Mouse (Mus musculus): ENCODE results near the gene Vwa3b. TPM values are rescaled to one million over a fixed set of nuclear protein-coding genes. Genes with fewer than 3 reads are reported as not detected.
"Not testable (repeated sequence)": the region's sequence is repeated elsewhere in the genome, so short reads cannot be mapped to it uniquely, and the experiment has no call there.

Gene Vwa3b
- polyA plus RNA-seq, 1 experiment from 2014 or later = 0.39 TPM

DNA sequence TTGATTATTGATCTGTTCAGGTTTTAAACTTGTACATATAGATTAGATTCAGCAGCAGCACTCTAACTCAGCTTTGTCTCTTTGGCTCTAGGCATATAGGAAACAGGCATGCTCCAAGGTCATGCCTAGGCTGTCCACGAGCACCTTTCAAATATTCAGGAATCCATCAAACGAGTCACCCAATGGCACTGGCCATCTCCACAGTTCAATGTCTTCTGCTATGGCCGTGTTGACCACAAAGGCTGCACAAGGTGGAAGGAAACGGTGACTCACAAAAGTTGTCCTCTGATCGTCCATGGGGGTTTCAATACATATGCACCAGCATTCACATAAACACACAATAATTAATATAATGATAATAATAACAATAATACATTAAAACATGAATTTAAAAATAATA, 21.4 kb upstream of the Vwa3b start:
- Histone ChIP-seq H3K9ac (replicated peaks; ENCODE audit: low read depth, low read length) (no peak overlapping the region), H3K27me3 (ENCODE audit: control insufficient read depth, insufficient read depth, low read length) (no peaks in the 10 kb centered on the region), H3K9me3 (ENCODE audit: control insufficient read depth, low read length) (no peaks in the 10 kb centered on the region), H3K27ac (ENCODE audit: low read depth, low read length) (no peak overlapping the region), H3K4me2 (ENCODE audit: low read depth, low read length) (no peak overlapping the region), H3K36me3 (ENCODE audit: control insufficient read depth, insufficient read depth, low read length) (no peaks in the 10 kb centered on the region), H3K4me1 (ENCODE audit: control insufficient read depth, insufficient read depth, low read length) (no peaks in the 10 kb centered on the region), H3K4me3 (ENCODE audit: low read depth, low read length) (no peak overlapping the region)
- no peak for ATAC-seq (ENCODE audit: low read depth)
- WGBS = 95% methylated on average over 5 of the region's 5 CpGs

DNA sequence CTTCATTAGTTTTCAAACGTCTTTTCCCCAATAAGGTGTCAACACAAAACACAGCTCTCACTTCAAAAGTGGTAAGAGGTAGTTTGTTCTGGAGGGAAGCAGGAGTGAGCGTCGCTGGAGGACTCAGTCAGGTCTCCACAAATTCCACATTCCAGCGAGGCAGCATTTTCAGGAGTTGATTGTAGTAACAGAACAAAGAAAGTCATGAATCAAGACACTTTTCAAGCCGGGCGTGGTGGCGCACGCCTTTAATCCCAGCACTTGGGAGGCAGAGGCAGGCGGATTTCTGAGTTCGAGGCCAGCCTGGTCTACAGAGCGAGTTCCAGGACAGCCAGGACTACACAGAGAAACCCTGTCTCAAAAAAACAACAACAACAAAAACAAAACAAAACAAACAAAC, 19.9 kb upstream of the Vwa3b start:
- not testable (repeated sequence) for H3K9ac ChIP-seq (replicated peaks; ENCODE audit: low read depth, low read length); H3K9me3 ChIP-seq (ENCODE audit: control insufficient read depth, low read length); ATAC-seq (ENCODE audit: low read depth); H3K27ac ChIP-seq (ENCODE audit: low read depth, low read length); H3K36me3 ChIP-seq (ENCODE audit: control insufficient read depth, insufficient read depth, low read length); H3K4me1 ChIP-seq (ENCODE audit: control insufficient read depth, insufficient read depth, low read length); H3K4me3 ChIP-seq (ENCODE audit: low read depth, low read length); H3K4me2 ChIP-seq (ENCODE audit: low read depth, low read length); H3K27me3 ChIP-seq (ENCODE audit: control insufficient read depth, insufficient read depth, low read length)
- 81% methylated on average over 11 of the region's 11 CpGs for WGBS

DNA sequence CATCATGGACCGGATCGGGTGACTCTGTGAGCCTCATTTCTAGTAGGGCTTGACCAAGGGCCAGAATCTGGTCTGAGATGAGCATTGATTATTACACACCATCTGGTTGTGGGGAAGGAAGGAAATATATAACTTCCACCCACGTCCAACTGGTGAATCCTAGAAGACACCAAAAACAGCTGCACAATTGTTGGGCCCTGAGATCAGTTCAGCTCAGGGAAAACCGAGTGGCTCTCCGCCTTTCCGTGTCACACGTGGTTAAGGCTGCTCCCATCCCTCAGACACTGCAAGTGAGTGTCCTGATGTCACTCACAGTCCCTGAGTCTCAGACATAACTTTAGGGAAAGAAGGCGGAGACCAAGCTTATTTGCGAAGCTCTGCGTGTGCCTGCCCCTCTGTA, 16.5 kb upstream of the Vwa3b start:
- WGBS = 86% methylated on average over 10 of the region's 10 CpGs

DNA sequence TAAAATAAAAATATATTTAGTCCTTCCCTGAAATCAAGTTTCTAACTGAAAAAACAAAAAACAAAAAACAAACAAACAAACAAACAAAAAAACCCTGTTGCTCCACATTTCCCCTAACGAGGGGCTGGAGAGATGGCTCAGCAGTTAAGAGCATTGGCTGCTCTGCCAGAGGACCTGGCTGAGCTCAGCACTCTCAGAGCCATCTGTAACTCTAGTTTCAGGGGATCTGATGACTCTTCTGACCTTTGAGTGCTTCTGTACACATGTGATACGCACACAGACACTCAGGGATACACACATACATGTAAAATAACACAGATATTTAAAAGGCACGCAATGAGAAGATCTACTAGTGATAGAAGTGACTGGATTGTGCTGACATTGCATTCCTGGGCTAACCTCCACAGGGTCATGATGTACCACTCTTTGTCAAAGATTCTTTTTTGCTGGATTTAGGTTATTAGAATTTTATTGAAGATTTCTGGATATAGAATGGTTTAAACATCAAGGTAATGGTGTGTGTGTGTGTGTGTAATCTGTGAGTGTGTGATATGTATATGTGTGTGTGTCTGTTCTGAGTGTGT, 14.7 kb upstream of the Vwa3b start:
- H3K4me3 ChIP-seq (ENCODE audit: low read depth, low read length) = no peak overlapping the region
- no peak for ATAC-seq (ENCODE audit: low read depth)
- H3K27ac ChIP-seq (ENCODE audit: low read depth, low read length) = no peak overlapping the region
- H3K27me3 ChIP-seq (ENCODE audit: control insufficient read depth, insufficient read depth, low read length) = no peaks in the 10 kb centered on the region
- 74% methylated on average over 3 of the region's 3 CpGs for WGBS
- H3K4me1 ChIP-seq (ENCODE audit: control insufficient read depth, insufficient read depth, low read length) = no peaks in the 10 kb centered on the region
- H3K9ac ChIP-seq (replicated peaks; ENCODE audit: low read depth, low read length) = no peak overlapping the region
- no peak overlapping the region for H3K4me2 ChIP-seq (ENCODE audit: low read depth, low read length)
- H3K9me3 ChIP-seq (ENCODE audit: control insufficient read depth, low read length) = no peaks in the 10 kb centered on the region
- no peaks in the 10 kb centered on the region for H3K36me3 ChIP-seq (ENCODE audit: control insufficient read depth, insufficient read depth, low read length)

More for the DNA sequence above, 16.5 kb upstream of the Vwa3b start:
- no peak for ATAC-seq (ENCODE audit: low read depth)
- Histone ChIP-seq H3K4me2 (ENCODE audit: low read depth, low read length) (no peak overlapping the region), H3K27me3 (ENCODE audit: control insufficient read depth, insufficient read depth, low read length) (no peaks in the 10 kb centered on the region), H3K27ac (ENCODE audit: low read depth, low read length) (no peak overlapping the region), H3K4me1 (ENCODE audit: control insufficient read depth, insufficient read depth, low read length) (no peaks in the 10 kb centered on the region), H3K4me3 (ENCODE audit: low read depth, low read length) (no peak overlapping the region), H3K9ac (replicated peaks; ENCODE audit: low read depth, low read length) (no peak overlapping the region), H3K9me3 (ENCODE audit: control insufficient read depth, low read length) (no peaks in the 10 kb centered on the region), H3K36me3 (ENCODE audit: control insufficient read depth, insufficient read depth, low read length) (no peaks in the 10 kb centered on the region)

DNA sequence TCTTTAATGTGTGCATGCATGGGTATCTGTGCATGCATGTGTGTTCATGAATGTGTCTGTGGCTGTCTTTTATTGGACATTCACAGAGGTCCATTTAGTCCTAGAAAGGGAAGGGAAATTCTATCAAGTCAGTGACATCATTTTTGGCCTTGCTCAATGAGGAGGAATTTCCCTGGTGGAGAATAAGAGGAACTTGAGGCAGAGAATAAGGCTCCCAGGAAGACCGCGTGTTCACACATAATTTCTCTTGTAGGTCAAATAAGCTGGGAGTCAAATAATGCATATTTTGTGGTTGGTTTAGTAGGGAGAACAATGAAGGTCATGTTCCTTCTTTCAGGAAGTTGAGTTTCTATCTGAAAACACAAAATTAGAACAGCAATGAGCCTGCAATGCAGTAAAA, 13.4 kb upstream of the Vwa3b start:
- WGBS = 83% methylated on average over 2 of the region's 2 CpGs
- Histone ChIP-seq H3K4me3 (ENCODE audit: low read depth, low read length) (no peak overlapping the region), H3K36me3 (ENCODE audit: control insufficient read depth, insufficient read depth, low read length) (no peaks in the 10 kb centered on the region), H3K4me1 (ENCODE audit: control insufficient read depth, insufficient read depth, low read length) (no peaks in the 10 kb centered on the region), H3K27ac (ENCODE audit: low read depth, low read length) (no peak overlapping the region), H3K9ac (replicated peaks; ENCODE audit: low read depth, low read length) (no peak overlapping the region), H3K4me2 (ENCODE audit: low read depth, low read length) (no peak overlapping the region), H3K9me3 (ENCODE audit: control insufficient read depth, low read length) (no peaks in the 10 kb centered on the region), H3K27me3 (ENCODE audit: control insufficient read depth, insufficient read depth, low read length) (no peaks in the 10 kb centered on the region)
- ATAC-seq (ENCODE audit: low read depth) = no peak

DNA sequence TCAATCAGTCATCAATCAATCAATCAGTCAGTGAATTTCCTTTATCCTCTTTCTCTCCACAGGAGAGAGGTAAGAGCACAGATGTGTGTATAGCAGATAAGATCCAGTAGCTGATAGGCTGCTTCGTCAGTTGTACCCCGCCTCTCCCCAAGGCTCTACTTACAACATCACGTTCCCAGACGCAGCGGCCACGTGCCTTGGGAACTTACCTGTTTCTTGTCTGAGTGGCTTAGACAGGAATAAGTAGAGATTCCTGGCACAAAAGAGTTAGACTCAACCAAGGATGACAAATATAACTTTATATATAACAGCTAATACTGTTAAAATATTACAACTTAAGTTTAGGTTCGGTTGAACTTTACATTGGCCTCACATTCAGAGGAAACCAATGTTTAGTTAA, 12.7 kb upstream of the Vwa3b start:
- ATAC-seq (ENCODE audit: low read depth) = no peak
- H3K4me1 ChIP-seq (ENCODE audit: control insufficient read depth, insufficient read depth, low read length) = no peaks in the 10 kb centered on the region
- H3K27ac ChIP-seq (ENCODE audit: low read depth, low read length) = no peak overlapping the region
- H3K9ac ChIP-seq (replicated peaks; ENCODE audit: low read depth, low read length) = no peak overlapping the region
- H3K4me2 ChIP-seq (ENCODE audit: low read depth, low read length) = no peak overlapping the region
- no peaks in the 10 kb centered on the region for H3K27me3 ChIP-seq (ENCODE audit: control insufficient read depth, insufficient read depth, low read length)
- 87% methylated on average over 7 of the region's 7 CpGs for WGBS
- H3K9me3 ChIP-seq (ENCODE audit: control insufficient read depth, low read length) = no peaks in the 10 kb centered on the region
- no peak overlapping the region for H3K4me3 ChIP-seq (ENCODE audit: low read depth, low read length)
- no peaks in the 10 kb centered on the region for H3K36me3 ChIP-seq (ENCODE audit: control insufficient read depth, insufficient read depth, low read length)

DNA sequence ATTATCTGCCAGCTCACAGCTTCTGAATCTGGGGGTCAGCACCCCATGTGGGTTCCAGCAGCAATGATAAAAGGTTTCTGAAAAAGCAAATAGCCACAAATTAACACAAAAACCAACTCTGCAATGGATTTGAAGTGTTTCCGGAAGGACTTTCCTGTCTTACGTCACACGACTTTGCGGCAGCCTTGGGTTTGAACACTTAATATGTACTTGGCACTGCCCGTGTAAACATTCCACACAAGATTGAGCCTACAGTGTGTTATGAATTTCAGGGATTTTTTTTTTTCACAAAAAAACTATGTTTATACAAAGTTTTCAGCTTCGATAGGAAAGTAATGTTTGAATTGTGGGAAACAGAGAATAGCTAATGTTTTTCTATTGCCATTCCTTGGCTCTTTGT, 7.4 kb upstream of the Vwa3b start:
- ATAC-seq (ENCODE audit: low read depth) = no peak

DNA sequence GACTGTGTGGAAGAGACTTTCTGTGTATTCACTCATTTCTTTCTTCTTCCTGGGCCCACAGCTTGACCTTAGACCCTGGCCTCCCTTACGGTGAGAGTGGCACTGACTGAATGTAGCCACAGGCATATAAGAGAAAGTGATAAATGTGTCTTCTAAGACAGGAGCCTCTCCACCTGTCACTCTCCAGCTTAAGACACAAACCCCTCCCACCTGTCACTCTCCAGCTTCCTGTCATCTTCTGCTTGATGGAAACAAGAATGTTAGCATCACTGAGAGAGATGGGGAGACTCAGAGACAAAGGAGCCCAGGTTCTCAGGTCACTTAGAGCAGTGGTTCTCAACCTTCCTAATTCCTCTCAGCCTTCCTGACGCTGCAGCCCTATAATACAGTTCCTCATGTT, 3.7 kb upstream of the Vwa3b start:
- H3K36me3 ChIP-seq (ENCODE audit: control insufficient read depth, insufficient read depth, low read length) = no peaks in the 10 kb centered on the region
- 80% methylated on average over 2 of the region's 2 CpGs for WGBS
- no peaks in the 10 kb centered on the region for H3K27me3 ChIP-seq (ENCODE audit: control insufficient read depth, insufficient read depth, low read length)
- H3K4me3 ChIP-seq (ENCODE audit: low read depth, low read length) = no peak overlapping the region
- no peaks in the 10 kb centered on the region for H3K4me1 ChIP-seq (ENCODE audit: control insufficient read depth, insufficient read depth, low read length)
- no peak overlapping the region for H3K27ac ChIP-seq (ENCODE audit: low read depth, low read length)
- H3K9me3 ChIP-seq (ENCODE audit: control insufficient read depth, low read length) = no peaks in the 10 kb centered on the region
- no peak overlapping the region for H3K9ac ChIP-seq (replicated peaks; ENCODE audit: low read depth, low read length)
- no peak for ATAC-seq (ENCODE audit: low read depth)
- no peak overlapping the region for H3K4me2 ChIP-seq (ENCODE audit: low read depth, low read length)

More for the DNA sequence above, 7.4 kb upstream of the Vwa3b start:
- Histone ChIP-seq H3K4me3 (ENCODE audit: low read depth, low read length) (no peak overlapping the region), H3K4me2 (ENCODE audit: low read depth, low read length) (no peak overlapping the region), H3K27ac (ENCODE audit: low read depth, low read length) (no peak overlapping the region), H3K9ac (replicated peaks; ENCODE audit: low read depth, low read length) (no peak overlapping the region), H3K27me3 (ENCODE audit: control insufficient read depth, insufficient read depth, low read length) (no peaks in the 10 kb centered on the region), H3K36me3 (ENCODE audit: control insufficient read depth, insufficient read depth, low read length) (no peaks in the 10 kb centered on the region), H3K9me3 (ENCODE audit: control insufficient read depth, low read length) (no peaks in the 10 kb centered on the region), H3K4me1 (ENCODE audit: control insufficient read depth, insufficient read depth, low read length) (no peaks in the 10 kb centered on the region)
- 93% methylated on average over 6 of the region's 6 CpGs for WGBS

DNA sequence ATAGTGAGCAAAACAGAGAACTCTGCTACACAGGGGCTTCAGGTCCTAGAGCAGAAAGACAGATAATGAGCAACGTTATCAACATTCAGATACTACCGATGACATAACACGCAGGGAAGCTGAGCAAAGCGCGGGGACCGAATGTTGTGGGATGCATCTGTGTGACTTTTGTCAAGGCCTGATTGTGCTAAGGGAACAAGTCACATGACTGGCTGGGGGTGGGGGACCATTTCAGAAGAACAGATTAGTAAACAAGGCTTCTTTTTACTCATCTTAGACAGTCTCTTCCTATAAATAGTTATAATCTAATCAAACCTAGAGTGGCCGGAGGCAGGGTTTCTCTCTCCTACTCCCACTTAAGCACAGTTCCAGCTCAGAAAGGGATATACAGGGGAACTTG, 1.7 kb upstream of the Vwa3b start:
- H3K4me2 ChIP-seq (ENCODE audit: low read depth, low read length) = no peak overlapping the region
- H3K9me3 ChIP-seq (ENCODE audit: control insufficient read depth, low read length) = no peaks in the 10 kb centered on the region
- no peak overlapping the region for H3K4me3 ChIP-seq (ENCODE audit: low read depth, low read length)
- WGBS = 94% methylated on average over 7 of the region's 7 CpGs
- H3K27me3 ChIP-seq (ENCODE audit: control insufficient read depth, insufficient read depth, low read length) = no peaks in the 10 kb centered on the region
- H3K36me3 ChIP-seq (ENCODE audit: control insufficient read depth, insufficient read depth, low read length) = no peaks in the 10 kb centered on the region
- no peaks in the 10 kb centered on the region for H3K4me1 ChIP-seq (ENCODE audit: control insufficient read depth, insufficient read depth, low read length)
- no peak for ATAC-seq (ENCODE audit: low read depth)
- H3K9ac ChIP-seq (replicated peaks; ENCODE audit: low read depth, low read length) = no peak overlapping the region
- no peak overlapping the region for H3K27ac ChIP-seq (ENCODE audit: low read depth, low read length)
